Mouse (Mus musculus): ENCODE results near the gene Maml3. TPM values are rescaled to one million over a fixed set of nuclear protein-coding genes. Genes with fewer than 3 reads are reported as not detected.

Maml3 gene
- polyA plus RNA-seq, 1 experiment from 2014 or later, result 8.2 TPM

- Histone ChIP-seq H3K4me1 (replicated peaks) (peaks cover 45% of the 10 kb centered on the region), H3K27ac (no peak overlapping the region), H3K9me3 (no peaks in the 10 kb centered on the region), H3K36me3 (no peaks in the 10 kb centered on the region), H3K4me3 (no peak overlapping the region), H3K27me3 (no peaks in the 10 kb centered on the region), H3K4me2 (no peak overlapping the region), H3K9ac (no peak overlapping the region)
- no peak for ATAC-seq (ENCODE audit: low FRiP score)
- 54% methylated on average over 8 of the region's 8 CpGs for WGBS
These were observed 192.7 kb downstream of the Maml3 start for GRCm38 (mm10) chr3:51912214-51912613.

- no peak overlapping the region for H3K27ac ChIP-seq
- no peak for ATAC-seq (ENCODE audit: low FRiP score)
- 21% methylated on average over 14 of the region's 14 CpGs for WGBS
These were observed 196.4 kb downstream of the Maml3 start for GRCm38 (mm10) chr3:51908437-51908990.

DNA sequence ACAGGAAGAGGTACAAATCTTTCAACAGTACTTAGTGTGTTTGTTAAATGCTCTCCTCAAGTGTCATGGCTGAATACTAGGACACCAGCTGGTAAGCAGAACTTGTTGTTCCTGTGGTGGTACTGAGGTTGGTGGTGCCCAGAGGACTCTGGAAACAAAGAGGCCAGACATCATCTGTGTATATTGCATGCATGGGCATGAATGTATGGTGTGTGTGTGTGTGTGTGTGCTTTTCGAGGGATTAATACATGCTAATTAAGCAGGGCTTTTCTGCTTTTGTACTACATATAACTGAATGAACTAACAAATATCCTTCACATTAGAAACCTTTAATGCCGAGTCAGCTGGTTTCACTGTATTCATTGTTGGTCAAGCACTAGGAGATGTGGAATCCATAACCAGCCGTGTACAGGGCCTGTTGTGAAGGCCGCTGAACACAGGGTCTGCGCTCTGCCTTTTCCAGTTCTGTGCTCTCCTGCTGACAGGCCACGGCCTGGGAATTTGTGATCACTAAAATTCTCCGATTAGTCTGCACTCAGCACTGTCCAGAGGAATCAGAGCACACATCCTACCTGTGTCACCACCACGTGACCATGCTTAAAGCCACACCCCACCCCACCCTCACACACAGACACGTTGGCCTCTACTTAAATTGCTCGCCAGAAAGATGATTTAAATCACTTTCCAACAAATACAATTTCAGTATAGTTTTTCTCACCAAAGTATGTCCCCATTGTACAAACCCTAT lies 197.6 kb downstream of the Maml3 start:
- peak; percentile 12; the same call in 1 of the 2 replicates for ATAC-seq (ENCODE audit: low FRiP score)
- H3K36me3 ChIP-seq, result no peaks in the 10 kb centered on the region
- no peak overlapping the region for H3K4me2 ChIP-seq
- peaks cover 23% of the 10 kb centered on the region for H3K4me1 ChIP-seq (replicated peaks)
- H3K9ac ChIP-seq, result no peak overlapping the region
- no peak overlapping the region for H3K4me3 ChIP-seq
- H3K27me3 ChIP-seq, result no peaks in the 10 kb centered on the region
- 53% methylated on average over 10 of the region's 10 CpGs for WGBS
- H3K9me3 ChIP-seq, result no peaks in the 10 kb centered on the region
- no peak overlapping the region for H3K27ac ChIP-seq

More at GRCm38 (mm10) chr3:51908437-51908990, 196.4 kb downstream of the Maml3 start:
- H3K4me1 ChIP-seq (replicated peaks), result peaks cover 33% of the 10 kb centered on the region
- H3K36me3 ChIP-seq, result no peaks in the 10 kb centered on the region
- H3K4me3 ChIP-seq, result no peak overlapping the region
- H3K9me3 ChIP-seq, result no peaks in the 10 kb centered on the region
- H3K9ac ChIP-seq, result no peak overlapping the region
- no peaks in the 10 kb centered on the region for H3K27me3 ChIP-seq
- H3K4me2 ChIP-seq, result no peak overlapping the region

DNA sequence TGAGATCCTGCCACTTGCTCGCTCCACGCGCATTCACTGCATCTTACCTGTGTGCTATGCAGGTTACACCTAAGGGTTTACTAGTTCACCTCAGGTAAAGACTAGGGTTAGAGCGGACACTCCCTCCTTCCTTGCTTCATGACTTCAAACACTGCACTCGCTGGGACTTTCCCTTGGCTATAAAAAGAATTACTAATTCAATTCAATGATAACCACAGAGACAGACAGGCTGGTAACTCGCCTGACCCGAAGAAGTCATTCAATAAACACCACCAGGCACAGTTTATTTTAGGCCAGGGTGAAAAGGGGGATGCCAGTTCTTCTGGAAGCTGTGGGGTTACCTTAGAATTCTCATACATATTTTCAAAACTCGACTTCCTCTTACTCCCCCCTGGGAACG lies 199.0 kb downstream of the Maml3 start:
- no peaks in the 10 kb centered on the region for H3K36me3 ChIP-seq
- H3K9ac ChIP-seq, result no peak overlapping the region
- no peak overlapping the region for H3K4me3 ChIP-seq
- H3K9me3 ChIP-seq, result no peaks in the 10 kb centered on the region
- H3K27me3 ChIP-seq, result no peaks in the 10 kb centered on the region
- ATAC-seq (ENCODE audit: low FRiP score), result no peak
- 77% methylated on average over 9 of the region's 9 CpGs for WGBS
- H3K4me1 ChIP-seq (replicated peaks), result peaks cover 27% of the 10 kb centered on the region
- no peak overlapping the region for H3K27ac ChIP-seq
- H3K4me2 ChIP-seq, result no peak overlapping the region

GRCm38 (mm10) chr3:51904357-51904855 lies 200.5 kb downstream of the Maml3 start:
- no peak overlapping the region for H3K4me2 ChIP-seq
- H3K36me3 ChIP-seq, result no peaks in the 10 kb centered on the region
- H3K4me3 ChIP-seq, result no peak overlapping the region
- WGBS, result 59% methylated on average over 12 of the region's 12 CpGs
- peaks cover 36% of the 10 kb centered on the region for H3K4me1 ChIP-seq (replicated peaks)
- ATAC-seq (ENCODE audit: low FRiP score), result no peak
- H3K27me3 ChIP-seq, result no peaks in the 10 kb centered on the region
- no peaks in the 10 kb centered on the region for H3K9me3 ChIP-seq
- peak overlapping the region; percentile 62 for H3K27ac ChIP-seq
- 0 out of 2 replicates have a peak overlapping the region, but pooled peaks have one; percentile 56 for H3K9ac ChIP-seq

GRCm38 (mm10) chr3:51901151-51901550 lies 203.7 kb downstream of the Maml3 start:
- Histone ChIP-seq H3K9me3 (no peaks in the 10 kb centered on the region), H3K9ac (no peak overlapping the region), H3K27ac (peak overlapping the region; percentile 69), H3K27me3 (no peaks in the 10 kb centered on the region), H3K4me3 (no peak overlapping the region), H3K4me1 (replicated peaks) (peaks cover 28% of the 10 kb centered on the region), H3K4me2 (no peak overlapping the region), H3K36me3 (no peaks in the 10 kb centered on the region)
- no peak for ATAC-seq (ENCODE audit: low FRiP score)
- 58% methylated on average over 2 of the region's 2 CpGs for WGBS

DNA sequence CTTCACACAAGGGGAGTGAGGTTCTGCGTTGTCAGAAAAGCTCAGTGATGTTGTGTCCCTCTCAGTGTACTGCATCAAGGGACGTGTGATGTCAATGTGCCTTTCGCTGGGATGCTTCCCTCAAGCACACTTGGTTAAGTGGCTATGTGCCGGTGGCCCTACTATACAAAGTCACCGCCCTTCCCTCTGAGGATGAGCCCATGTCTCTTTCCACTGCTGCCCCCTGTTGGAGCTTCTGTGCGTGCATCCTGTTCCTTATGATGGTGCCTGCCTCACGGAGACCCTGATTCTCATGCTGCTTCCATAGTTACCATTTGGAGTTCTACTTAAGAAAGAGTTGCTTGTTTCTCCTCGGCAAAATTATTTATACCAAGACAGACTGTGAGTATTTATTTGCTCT lies 210.4 kb downstream of the Maml3 start:
- no peak for ATAC-seq (ENCODE audit: low FRiP score)
- Histone ChIP-seq H3K9me3 (no peaks in the 10 kb centered on the region), H3K4me1 (replicated peaks) (peaks cover 12% of the 10 kb centered on the region), H3K27me3 (no peaks in the 10 kb centered on the region), H3K36me3 (peaks cover 4% of the 10 kb centered on the region; the same call in 1 of the 2 replicates), H3K4me3 (no peak overlapping the region), H3K4me2 (no peak overlapping the region), H3K27ac (no peak overlapping the region), H3K9ac (no peak overlapping the region)
- WGBS, result 68% methylated on average over 8 of the region's 8 CpGs

DNA sequence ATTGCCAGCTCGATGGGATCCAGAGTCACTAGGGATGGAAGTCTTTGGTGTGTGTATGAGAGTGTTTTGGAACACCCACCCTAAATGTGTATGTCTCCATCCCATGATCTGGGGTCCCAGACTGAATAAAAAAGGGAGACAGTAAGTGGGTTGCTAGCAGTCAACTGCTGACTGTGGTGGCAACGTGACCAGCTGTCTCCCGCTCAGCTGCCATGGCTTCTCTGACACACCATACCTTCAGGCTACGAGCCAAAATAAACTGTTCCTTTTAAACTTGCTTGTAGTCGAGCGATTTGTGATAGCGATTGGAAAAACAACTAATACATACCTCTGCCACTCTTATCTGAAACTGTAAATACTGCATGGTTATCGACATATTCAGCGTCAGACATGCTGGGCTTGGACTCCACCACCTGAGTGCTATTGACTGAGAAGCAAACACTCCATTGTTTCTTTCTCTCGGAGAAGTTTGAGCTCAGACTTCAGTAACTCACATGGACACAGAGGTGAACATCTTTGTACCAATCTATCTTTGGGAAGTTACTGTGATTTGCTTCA lies 213.2 kb downstream of the Maml3 start:
- Histone ChIP-seq H3K4me1 (replicated peaks) (peaks cover 37% of the 10 kb centered on the region), H3K9me3 (no peaks in the 10 kb centered on the region), H3K9ac (no peak overlapping the region), H3K27me3 (no peaks in the 10 kb centered on the region), H3K4me3 (no peak overlapping the region), H3K36me3 (peaks cover 4% of the 10 kb centered on the region; the same call in 1 of the 2 replicates), H3K27ac (no peak overlapping the region), H3K4me2 (no peak overlapping the region)
- 87% methylated on average over 10 of the region's 10 CpGs for WGBS
- no peak for ATAC-seq (ENCODE audit: low FRiP score)

DNA sequence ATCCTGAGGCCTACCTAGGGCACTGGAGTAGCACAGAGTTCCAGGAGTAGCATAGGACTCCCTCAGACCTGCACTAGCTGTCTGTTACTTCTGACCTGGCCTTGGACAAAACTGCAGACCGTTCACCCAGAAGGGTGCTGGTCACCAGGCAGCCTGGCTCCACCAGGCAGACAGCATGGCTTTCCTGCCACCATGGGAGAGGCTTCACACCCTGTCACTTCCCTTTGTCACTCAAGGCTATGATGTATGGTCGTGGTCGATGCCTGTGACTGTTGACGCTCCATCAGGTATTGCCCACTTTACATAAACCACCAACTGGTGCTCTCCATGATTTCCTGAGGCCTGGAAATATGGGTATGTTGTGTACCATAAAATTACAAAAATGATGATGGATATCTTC lies 214.7 kb downstream of the Maml3 start:
- Histone ChIP-seq H3K27me3 (no peaks in the 10 kb centered on the region), H3K9ac (0 out of 2 replicates have a peak overlapping the region, but pooled peaks have one; percentile 46), H3K4me3 (no peak overlapping the region), H3K27ac (peak overlapping the region; percentile 95), H3K4me1 (replicated peaks) (peaks cover 34% of the 10 kb centered on the region), H3K9me3 (no peaks in the 10 kb centered on the region), H3K4me2 (no peak overlapping the region), H3K36me3 (no peaks in the 10 kb centered on the region)
- WGBS, result 63% methylated on average over 4 of the region's 4 CpGs
- peak; percentile 31; the same call in 1 of the 2 replicates for ATAC-seq (ENCODE audit: low FRiP score)

DNA sequence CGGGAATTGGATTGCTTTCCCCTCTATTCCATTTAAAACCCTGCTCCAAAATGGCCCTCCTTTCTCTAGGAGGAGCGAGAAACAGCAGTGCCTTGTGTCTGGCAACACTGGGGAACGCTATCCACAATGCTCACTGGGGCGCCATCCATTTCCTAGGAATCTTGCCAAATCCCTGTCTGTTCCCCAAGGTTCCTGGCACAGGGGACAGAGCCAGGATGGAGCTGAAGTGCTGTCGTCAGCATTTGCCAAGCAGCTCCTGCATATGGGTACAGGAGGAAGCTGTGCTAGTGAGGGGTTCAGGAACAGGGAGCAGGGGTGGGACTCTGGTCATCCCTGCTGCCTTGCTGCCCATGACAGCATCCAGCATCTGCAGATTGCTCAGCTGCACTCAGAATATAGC lies 215.1 kb downstream of the Maml3 start:
- Histone ChIP-seq H3K4me2 (no peak overlapping the region), H3K9ac (peak overlapping the region; percentile 46)

GRCm38 (mm10) chr3:51888662-51889433 lies 216.0 kb downstream of the Maml3 start:
- no peaks in the 10 kb centered on the region for H3K9me3 ChIP-seq
- no peak overlapping the region for H3K4me3 ChIP-seq

More for the DNA sequence above, 215.1 kb downstream of the Maml3 start:
- 37% methylated on average over 5 of the region's 5 CpGs for WGBS
- Histone ChIP-seq H3K27ac (peak overlapping the region; percentile 95), H3K4me3 (no peak overlapping the region), H3K4me1 (replicated peaks) (peaks cover 34% of the 10 kb centered on the region), H3K9me3 (no peaks in the 10 kb centered on the region), H3K36me3 (no peaks in the 10 kb centered on the region), H3K27me3 (no peaks in the 10 kb centered on the region)
- ATAC-seq (ENCODE audit: low FRiP score), result peak; percentile 57

DNA sequence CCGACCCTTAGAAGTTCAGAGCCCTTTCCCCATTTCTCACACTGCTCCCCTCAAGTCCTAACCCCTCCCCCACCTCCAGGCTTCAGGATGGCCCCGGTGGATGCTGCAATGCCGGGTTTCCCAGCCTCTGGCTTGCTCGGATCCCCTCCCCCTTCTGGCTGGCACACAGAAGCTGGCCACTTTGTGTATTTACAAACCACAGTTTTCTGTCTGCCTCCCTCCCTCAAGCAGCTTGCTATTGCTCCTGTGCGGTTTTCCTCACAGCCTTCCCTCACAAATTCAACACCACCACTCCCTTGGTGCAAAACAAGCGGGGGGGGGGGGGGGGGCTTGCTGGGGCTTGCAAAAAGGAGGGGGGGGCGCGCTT lies 216.6 kb downstream of the Maml3 start:
- H3K27me3 ChIP-seq, result no peaks in the 10 kb centered on the region
- H3K9me3 ChIP-seq, result no peaks in the 10 kb centered on the region
- peak overlapping the region; percentile 95 for H3K27ac ChIP-seq
- peak overlapping the region; percentile 50 for H3K4me2 ChIP-seq
- no peak overlapping the region for H3K4me3 ChIP-seq
- peak overlapping the region; percentile 61 for H3K9ac ChIP-seq
- ATAC-seq (ENCODE audit: low FRiP score), result peak; percentile 30
- H3K36me3 ChIP-seq, result no peaks in the 10 kb centered on the region
- peaks cover 40% of the 10 kb centered on the region for H3K4me1 ChIP-seq (replicated peaks)
- WGBS, result 3% methylated on average over 7 of the region's 8 CpGs

More at GRCm38 (mm10) chr3:51888662-51889433, 216.0 kb downstream of the Maml3 start:
- Histone ChIP-seq H3K4me1 (replicated peaks) (peaks cover 37% of the 10 kb centered on the region), H3K9ac (peak overlapping the region; percentile 56), H3K4me2 (peak overlapping the region; percentile 50), H3K27me3 (no peaks in the 10 kb centered on the region), H3K27ac (peak overlapping the region; percentile 95), H3K36me3 (no peaks in the 10 kb centered on the region)
- 10% methylated on average over 20 of the region's 20 CpGs for WGBS
- ATAC-seq (ENCODE audit: low FRiP score), result peak; percentile 83

All from hindbrain, embryonic 13.5 days (tissue).